26 mouse cellular contexts compared by ENCODE assay signal in the genomic region with DNA sequence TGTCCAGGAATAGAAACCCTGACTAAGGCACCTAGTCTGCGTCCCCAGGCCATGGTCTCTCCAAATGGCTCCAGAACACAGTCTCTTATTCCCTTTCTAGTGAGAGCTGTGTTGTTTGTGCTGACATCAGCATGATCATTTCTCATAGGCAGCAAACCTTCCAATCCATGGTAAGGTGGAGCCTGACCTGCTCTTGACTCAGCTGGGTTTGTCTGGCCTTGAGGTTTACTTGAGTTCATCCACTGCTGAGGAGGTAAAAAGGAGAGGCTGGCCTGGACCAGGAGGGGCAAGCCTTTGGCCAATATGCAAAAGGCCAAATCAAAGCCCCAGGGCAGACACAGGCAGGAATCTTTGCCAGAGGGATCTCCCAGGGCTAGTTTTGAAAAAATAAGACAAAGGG. TPM values are rescaled to one million over a fixed set of nuclear protein-coding genes. Genes with fewer than 3 reads are reported as not detected.
"Had no signal": no experiment of that assay in that cellular context is flagged by ENCODE, and none has a peak within 500 bp of the region (broad histone marks: within the 10 kb centered on the region; RNA-seq: fewer than 3 reads in every experiment).

No protein-coding gene starts in this region.

- H3K9me3 ChIP-seq: midbrain, embryonic 10.5 days; midbrain, embryonic 12.5 days; neural tube, embryonic 13.5 days; neural tube, embryonic 15.5 days had no signal

- H3K4me3 ChIP-seq: midbrain, embryonic 10.5 days; midbrain, embryonic 12.5 days; myocyte; neural tube, embryonic 13.5 days; neural tube, embryonic 15.5 days had no signal

- ATAC-seq: midbrain, embryonic 16.5 days had no signal

- H3K36me3 ChIP-seq: midbrain, embryonic 10.5 days; midbrain, embryonic 12.5 days; neural tube, embryonic 13.5 days; neural tube, embryonic 15.5 days had no signal

- H3K4me1 ChIP-seq: midbrain, embryonic 10.5 days; midbrain, embryonic 12.5 days; neural tube, embryonic 13.5 days; neural tube, embryonic 15.5 days had no signal

- H3K27ac ChIP-seq: midbrain, embryonic 10.5 days; midbrain, embryonic 12.5 days; neural tube, embryonic 13.5 days; neural tube, embryonic 15.5 days had no signal

- DNase-seq: lung, embryonic 14.5 days; lung, postnatal 10 days; lung, postnatal 4 days; midbrain, embryonic 14.5 days; retina, postnatal 1 day; right cerebral cortex, adult 18-20 months; right cerebral cortex, postnatal 25 days; right cerebral cortex, postnatal 4 days; spleen, adult 18-20 months; thymus, adult 18-20 months; thymus, postnatal 14 days; thymus, postnatal 36 days had no signal

- H3K27me3 ChIP-seq: midbrain, embryonic 12.5 days; neural tube, embryonic 13.5 days; neural tube, embryonic 15.5 days had no signal

- H3K9ac ChIP-seq: lung, embryonic 14.5 days; midbrain, embryonic 12.5 days; neural tube, embryonic 13.5 days; neural tube, embryonic 15.5 days had no signal

- H3K4me2 ChIP-seq: lung, embryonic 14.5 days; midbrain, embryonic 12.5 days; neural tube, embryonic 13.5 days; neural tube, embryonic 15.5 days had no signal

RNA-seq across cellular contexts. Expression of a gene that starts 20.8 kb away (rescaled TPM):
- total RNA-seq: megakaryocyte, adult 5-6 weeks; megakaryocyte-erythroid progenitor cell, adult 5-6 weeks had no signal
- polyA plus RNA-seq: lung, embryonic 14.5 days; lung, embryonic 16.5 days; midbrain, embryonic 10.5 days; midbrain, embryonic 12.5 days; midbrain, embryonic 14.5 days; midbrain, embryonic 16.5 days; myocyte; neural tube, embryonic 11.5 days; neural tube, embryonic 13.5 days; neural tube, embryonic 15.5 days; small intestine, adult 2 months; stomach, embryonic 14.5 days; stomach, embryonic 16.5 days; thymus, postnatal 0 days had no signal
